Mouse (Mus musculus) left cerebral cortex, adult 2 months (tissue): Measurements from ENCODE around the gene Cebpzos. TPM values are rescaled to one million over a fixed set of nuclear protein-coding genes. Genes with fewer than 3 reads are reported as not detected.
A peak's percentile ranks its signal among the peaks of the same experiment; 100 is the strongest.

ENCODE experiments used
- DNase-seq, 2 experiments: peaks; one replicate each; pipeline ENCODE4 v3.0.0; 2021 to 2022; ENCODE audit warnings: low spot score in 2 of 2, mixed read lengths in 1 of 2; ENCODE audit errors: extremely low spot score in 1 of 2
- H3K27ac ChIP-seq: fragments of 200-600 bp; 2 replicates; pipeline ENCODE4 v1.8.1; 2022
- H3K4me3 ChIP-seq: fragments of 200-600 bp; 2 replicates; pipeline ENCODE4 v1.8.1; 2022
- CTCF ChIP-seq: fragments of 200-600 bp; IDR thresholded peaks from 2 replicates; pipeline ENCODE4 v1.8.1; 2022; ENCODE audit warnings: antibody characterized with exemption, mild to moderate bottlenecking, moderate library complexity
- intact Hi-C: fragments of 180-260 bp; cut with DNase I; formaldehyde crosslinking; loops from one replicate; pipeline ENCODE4 v1.15.1; 2025
- long read RNA-seq, 2 experiments: library from polyadenylated mRNA; stranded (forward); transcript quantifications; one replicate each; pipeline ENCODE4 v2.0.0; 2021; ENCODE audit warnings: borderline mapping rate in 2 of 2
- total RNA-seq, 2 experiments: library from RNA; stranded (reverse); gene quantifications; 2 replicates each; pipeline ENCODE4 v1.2.3; 2021

The Cebpzos gene
- total RNA-seq: 10 to 100 TPM; 25.3 to 28.9 TPM
- long read RNA-seq, experiment 1, partial matches to known transcripts: 8 of 15 reads
- long read RNA-seq, experiment 1, other reads (novel, unspliced or antisense): 0 of 15 reads
- long read RNA-seq, experiment 2, transcript Cebpzos-202 (5 exons, 602 nt): major isoform, 5 of 13 reads
- long read RNA-seq, experiment 2, partial matches to known transcripts: 4 of 13 reads
- long read RNA-seq, experiment 2, other reads (novel, unspliced or antisense): 2 of 13 reads

GRCm38 (mm10) chr17:78916369-78916813, at the start of gene Cebpzos:
Gene Cebpzos, plus strand, starts transcription at chr17:78916500.
- peak; percentile 86 to 87 for DNase-seq
- intact Hi-C loops: loop anchor here (2.0 kb wide), 2 partner anchors 20 to 82 kb away; partner anchors contain the start of genes Cebpz, Gpatch11, Heatr5b and Ndufaf7
- no peak for TF ChIP-seq CTCF

GRCm38 (mm10) chr17:78873886-78874285, 42.4 kb upstream of the Cebpzos start:
- no peak overlapping the region for H3K27ac ChIP-seq
- DNase-seq: no peak
- TF ChIP-seq CTCF: no peak
- no peak overlapping the region for H3K4me3 ChIP-seq
- intact Hi-C loops: no loop called here

More at GRCm38 (mm10) chr17:78916369-78916813, at the start of gene Cebpzos:
- peak within 1 kb of the TSS; percentile 83 for H3K4me3 ChIP-seq
- H3K27ac ChIP-seq: peak within 1 kb of the TSS; percentile 84

GRCm38 (mm10) chr17:78881878-78882304, 34.4 kb upstream of the Cebpzos start:
- DNase-seq: no peak
- intact Hi-C loops: no loop called here
- TF ChIP-seq CTCF: no peak
- peak overlapping the region; percentile 68 for H3K4me3 ChIP-seq
- H3K27ac ChIP-seq: no peak overlapping the region; the same call in 1 of the 2 replicates

- Histone ChIP-seq H3K27ac (no peak within 1 kb of the TSS; the same call in 1 of the 2 replicates), H3K4me3 (peak within 1 kb of the TSS; percentile 68)
- peak; percentile 44 to 52 for DNase-seq
- TF ChIP-seq CTCF: no peak
- intact Hi-C loops: no loop called here
Observed at GRCm38 (mm10) chr17:78882401-78883112, 33.7 kb upstream of the Cebpzos start, which contains the start of gene Eif2ak2. Gene Eif2ak2, minus strand, starts transcription at chr17:78882573.

- no peak for DNase-seq
- intact Hi-C loops: no loop called here
- no peak for TF ChIP-seq CTCF
- Histone ChIP-seq H3K4me3 (no peak overlapping the region), H3K27ac (no peak overlapping the region)
Observed at GRCm38 (mm10) chr17:78883291-78883690, 33.0 kb upstream of the Cebpzos start.

GRCm38 (mm10) chr17:78885286-78886065, 30.8 kb upstream of the Cebpzos start:
- intact Hi-C loops: no loop called here
- DNase-seq: no peak
- no peak for TF ChIP-seq CTCF
- Histone ChIP-seq H3K27ac (no peak overlapping the region), H3K4me3 (no peak overlapping the region)

GRCm38 (mm10) chr17:78888554-78888953, 27.7 kb upstream of the Cebpzos start:
- intact Hi-C loops: no loop called here
- no peak for TF ChIP-seq CTCF
- no peak overlapping the region for H3K4me3 ChIP-seq
- DNase-seq: no peak
- H3K27ac ChIP-seq: no peak overlapping the region

GRCm38 (mm10) chr17:78889184-78889583, 27.1 kb upstream of the Cebpzos start:
- DNase-seq: no peak
- no peak overlapping the region for H3K27ac ChIP-seq
- no peak overlapping the region for H3K4me3 ChIP-seq
- intact Hi-C loops: no loop called here
- TF ChIP-seq CTCF: no peak

- no peak for TF ChIP-seq CTCF
- Histone ChIP-seq H3K4me3 (no peak overlapping the region), H3K27ac (no peak overlapping the region)
- intact Hi-C loops: no loop called here
- no peak for DNase-seq
Observed at GRCm38 (mm10) chr17:78891020-78891419, 25.3 kb upstream of the Cebpzos start.

- intact Hi-C loops: no loop called here
- no peak for TF ChIP-seq CTCF
- no peak overlapping the region for H3K4me3 ChIP-seq
- no peak overlapping the region for H3K27ac ChIP-seq
- no peak for DNase-seq
Observed at GRCm38 (mm10) chr17:78894991-78895390, 21.3 kb upstream of the Cebpzos start.

- intact Hi-C loops: no loop called here
- TF ChIP-seq CTCF: peak; percentile 42
- peak in 1 of 2 experiments; percentile 21 for DNase-seq
- no peak overlapping the region for H3K27ac ChIP-seq
- H3K4me3 ChIP-seq: no peak overlapping the region
Observed at GRCm38 (mm10) chr17:78895394-78895793, 20.9 kb upstream of the Cebpzos start.

- TF ChIP-seq CTCF: no peak
- Histone ChIP-seq H3K4me3 (no peak overlapping the region), H3K27ac (no peak overlapping the region)
- no peak for DNase-seq
- intact Hi-C loops: no loop called here
Observed at GRCm38 (mm10) chr17:78903158-78903557, 13.1 kb upstream of the Cebpzos start.
